Mouse (Mus musculus) inflammation-experienced regulatory T-cells, adult 6 months (primary cell): Measurements from ENCODE around the gene Pkn1. TPM values are rescaled to one million over a fixed set of nuclear protein-coding genes. Genes with fewer than 3 reads are reported as not detected.

Experiments
- ATAC-seq: one replicate; pipeline ENCODE4 v1.8.0; 2017
- polyA plus RNA-seq, 3 experiments: library from polyadenylated mRNA; unstranded; fragments of 100-300 nt; shearing (Covaris generic); gene quantifications; one replicate each; pipeline ENCODE4 v1.2.1; 2017

Gene Pkn1
- polyA plus RNA-seq, 3 experiments from 2014 or later, result 20.3 to 27.7 (median 24.6) TPM

- ATAC-seq, result peak; percentile 97
These were observed 46.8 kb downstream of the Pkn1 start, which contains the start of gene Gipc1 for GRCm38 (mm10) chr8:83652030-83652743. TSS of gene Gipc1 (plus strand) at chr8:83652677.

GRCm38 (mm10) chr8:83649699-83650098 is 49.3 kb downstream of the Pkn1 start:
- ATAC-seq, result no peak

GRCm38 (mm10) chr8:83648031-83648430 is 50.9 kb downstream of the Pkn1 start:
- ATAC-seq, result no peak

- ATAC-seq, result no peak
These were observed 51.5 kb downstream of the Pkn1 start for GRCm38 (mm10) chr8:83647511-83647910.

- ATAC-seq, result no peak
These were observed 59.3 kb downstream of the Pkn1 start for GRCm38 (mm10) chr8:83639649-83640048.

- no peak for ATAC-seq
These were observed 60.1 kb downstream of the Pkn1 start for GRCm38 (mm10) chr8:83638856-83639255.

GRCm38 (mm10) chr8:83632083-83632707 is 66.8 kb downstream of the Pkn1 start:
- no peak for ATAC-seq

GRCm38 (mm10) chr8:83625676-83626299 is 73.2 kb downstream of the Pkn1 start:
- ATAC-seq, result no peak

GRCm38 (mm10) chr8:83624739-83625138 is 74.2 kb downstream of the Pkn1 start:
- no peak for ATAC-seq

- no peak for ATAC-seq
These were observed 75.4 kb downstream of the Pkn1 start for GRCm38 (mm10) chr8:83623549-83623948.

- ATAC-seq, result peak; percentile 97
These were observed 76.5 kb downstream of the Pkn1 start for GRCm38 (mm10) chr8:83622389-83622989.

GRCm38 (mm10) chr8:83621691-83622388 is 77.1 kb downstream of the Pkn1 start:
- no peak for ATAC-seq

GRCm38 (mm10) chr8:83619568-83620285 is 79.3 kb downstream of the Pkn1 start:
- no peak for ATAC-seq

- no peak for ATAC-seq
These were observed 80.4 kb downstream of the Pkn1 start for GRCm38 (mm10) chr8:83618566-83618965.

- no peak for ATAC-seq
These were observed 81.9 kb downstream of the Pkn1 start for GRCm38 (mm10) chr8:83617111-83617510.

GRCm38 (mm10) chr8:83616625-83617024 is 82.4 kb downstream of the Pkn1 start:
- no peak for ATAC-seq

Other genes with a start within 250 kb of the Pkn1 start
- gene Scoc, start 240.8 kb downstream of the Pkn1 start, polyA plus RNA-seq, result 10 to 100 TPM; 26.8 to 34.5 (median 30.6) TPM
- gene Olfr370, start 163.4 kb downstream of the Pkn1 start, polyA plus RNA-seq, result not detected
- gene Ndufb7, start 132.5 kb downstream of the Pkn1 start, polyA plus RNA-seq, result 100 to 1,000 TPM; 284 to 389 (median 291) TPM
- 100 to 1,000 TPM; 341 to 488 (median 426) TPM for gene Tecr, start 91.2 kb downstream of the Pkn1 start, polyA plus RNA-seq
- gene Dnajb1, start 91.0 kb downstream of the Pkn1 start, polyA plus RNA-seq, result 10 to 100 TPM; 36.3 to 53.7 (median 41.0) TPM
- 10 to 100 TPM; 14.4 to 18.1 (median 14.7) TPM for gene Gipc1, start 46.5 kb downstream of the Pkn1 start, polyA plus RNA-seq
- gene Ptger1, start 32.5 kb downstream of the Pkn1 start, polyA plus RNA-seq, result 1 to 10 TPM in 2 of 3 experiments, under 1 TPM in 1; 0.60 to 1.2 (median 1.1) TPM
- 100 to 1,000 TPM; 166 to 211 (median 167) TPM for gene Ddx39, start 16.0 kb upstream of the Pkn1 start, polyA plus RNA-seq
- gene Adgre5, start 42.1 kb upstream of the Pkn1 start, polyA plus RNA-seq, result 100 to 1,000 TPM; 177 to 212 (median 210) TPM
- gene Adgrl1, start 200.9 kb upstream of the Pkn1 start, polyA plus RNA-seq, result 10 to 100 TPM in 2 of 3 experiments, 1 to 10 TPM in 1; 5.1 to 13.8 (median 11.3) TPM